Mouse (Mus musculus) kidney, postnatal 4 days (tissue): ENCODE data around the gene Exoc1.

Experiments used
- DNase-seq, 2 experiments: peaks; one replicate each; pipeline ENCODE4 v3.0.0; 2021; ENCODE audit warnings: mixed read lengths in 2 of 2

Gene Exoc1

DNA sequence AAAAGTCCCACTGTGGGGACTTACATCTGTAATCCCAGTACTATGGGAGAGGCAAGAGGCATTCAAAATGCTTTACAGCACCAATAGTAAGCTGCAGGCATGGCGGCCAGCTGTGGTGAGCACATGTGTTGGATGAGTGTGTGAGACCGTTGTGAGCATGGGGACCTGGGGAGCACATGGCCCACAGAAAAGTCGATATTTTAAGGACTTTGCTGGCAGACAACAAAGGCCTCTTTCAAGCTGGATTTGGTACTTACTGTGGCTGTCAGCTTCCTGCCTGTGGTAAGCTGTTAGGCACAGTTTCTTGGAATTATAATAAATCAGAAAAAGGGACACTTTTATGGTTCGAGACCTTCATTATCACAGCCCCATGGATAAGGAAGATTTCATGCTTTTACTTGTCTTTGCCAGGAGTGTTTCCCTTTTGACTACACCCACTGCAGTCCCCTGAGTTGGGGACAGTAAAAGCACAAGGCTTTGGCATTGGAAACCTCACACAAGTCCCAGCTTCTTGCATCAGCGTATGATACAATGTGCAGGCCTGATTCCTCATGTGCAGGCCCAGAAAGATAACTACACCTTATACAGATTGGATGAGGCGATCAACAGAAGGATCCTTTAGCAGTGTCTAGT, 83.9 kb downstream of the Exoc1 start:
- no peak for DNase-seq

DNA sequence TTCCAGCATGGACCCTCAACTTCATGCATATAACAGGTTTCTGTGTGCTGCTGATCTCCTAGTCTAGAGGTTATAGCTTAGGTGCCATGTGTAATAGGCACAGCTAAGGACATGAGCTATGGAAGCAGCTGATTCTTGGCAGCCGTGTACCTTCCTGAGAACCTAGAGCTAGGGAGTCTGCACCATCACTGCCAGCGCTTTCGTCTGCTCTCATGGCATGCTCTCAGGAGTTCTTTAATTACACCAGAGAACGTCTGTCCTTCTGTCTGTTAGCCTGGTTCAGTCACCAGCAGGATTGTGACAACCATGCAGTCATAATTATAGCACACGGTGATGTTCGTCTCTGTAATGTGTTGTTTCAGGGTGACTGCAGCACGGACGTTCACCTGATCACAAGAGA, 86.2 kb downstream of the Exoc1 start:
- DNase-seq = no peak

DNA sequence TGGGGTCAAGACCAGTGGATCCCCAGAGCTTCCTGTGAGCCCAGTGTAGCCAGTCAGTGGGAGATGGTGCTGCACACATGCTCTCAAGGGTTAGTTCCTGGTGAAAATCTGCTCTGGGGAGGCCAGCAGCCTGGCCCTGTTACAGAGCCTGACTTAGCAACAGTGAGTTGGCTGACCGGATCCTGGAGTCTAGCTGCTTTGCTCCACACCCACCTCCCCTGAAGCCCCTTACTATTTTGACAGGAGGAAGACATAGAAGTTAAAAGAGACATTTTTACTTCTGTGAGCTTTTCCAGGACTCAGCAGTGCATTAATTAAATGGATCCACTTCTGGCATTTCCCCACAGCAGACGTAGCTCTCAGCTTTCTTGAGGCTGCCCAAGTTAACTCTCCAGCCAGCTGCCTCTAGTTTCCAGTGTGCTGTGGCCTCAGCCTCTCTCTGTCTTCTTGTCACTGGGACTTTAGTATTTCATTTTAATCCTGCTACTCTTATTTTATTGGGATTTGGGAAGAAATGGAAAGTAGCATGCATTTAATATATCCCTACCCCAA, 87.2 kb downstream of the Exoc1 start:
- no peak for DNase-seq

DNA sequence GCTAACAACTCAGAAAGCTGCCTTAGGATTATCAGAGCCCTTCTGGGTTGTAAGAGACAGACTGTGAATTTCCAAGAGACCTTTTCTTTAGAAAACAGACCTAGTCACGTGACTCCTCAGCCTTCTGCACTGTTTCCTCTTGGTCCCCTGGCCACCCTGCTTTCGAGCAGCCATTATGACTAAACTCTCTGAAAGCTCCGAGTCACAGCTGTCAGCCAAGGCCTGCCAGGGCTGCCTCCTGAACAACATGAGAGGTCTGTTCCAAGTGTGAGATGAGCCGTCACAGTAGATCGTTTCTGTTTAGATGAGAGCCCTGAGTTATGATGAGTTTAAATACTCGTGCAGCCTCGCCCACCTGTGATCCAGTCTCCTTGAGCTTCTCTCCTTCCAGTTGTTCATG, 89.6 kb downstream of the Exoc1 start:
- DNase-seq = no peak
